25 mouse cellular contexts compared by ENCODE assay signal in genomic region chr5:67279840-67280239, GRCm38 (mm10). TPM values are rescaled to one million over a fixed set of nuclear protein-coding genes. Genes with fewer than 3 reads are reported as not detected.
DNase-seq lines count a peak whose midpoint lies in the region; ATAC-seq lines count a peak whose summit lies in the region.
"Had no signal": no experiment of that assay in that cellular context is flagged by ENCODE, and none has a peak within 500 bp of the region (broad histone marks: within the 10 kb centered on the region; RNA-seq: fewer than 3 reads in every experiment).

No protein-coding gene starts in this region.

- H3K36me3 ChIP-seq in intestine, embryonic 14.5 days (ENCODE audit: control insufficient read depth, insufficient read depth, low read length): peaks cover 36% of the 10 kb centered on the region
- peaks cover 14% of the 10 kb centered on the region; the same call in 1 of the 2 replicates for H3K36me3 ChIP-seq in intestine, embryonic 16.5 days (ENCODE audit: control insufficient read depth, insufficient read depth, low read length)
- peaks cover 59% of the 10 kb centered on the region for H3K36me3 ChIP-seq in liver, embryonic 12.5 days

- no peak overlapping the region for H3K4me3 ChIP-seq in intestine, embryonic 14.5 days (ENCODE audit: low read depth, low read length)
- no peak overlapping the region for H3K4me3 ChIP-seq in intestine, embryonic 16.5 days (ENCODE audit: low read length)
- 0 out of 2 replicates have a peak overlapping the region, but pooled peaks have one; percentile 9 for H3K4me3 ChIP-seq in liver, embryonic 12.5 days
- H3K4me3 ChIP-seq: forebrain, embryonic 15.5 days; heart, adult 2 months; heart, embryonic 15.5 days; hindbrain, embryonic 13.5 days; layer of hippocampus, adult 2 months; lung, embryonic 15.5 days; midbrain, embryonic 15.5 days; myocyte; neural tube, embryonic 13.5 days had no signal

- H3K9me3 ChIP-seq in intestine, embryonic 14.5 days (ENCODE audit: control insufficient read depth, low read length): no peaks in the 10 kb centered on the region
- no peaks in the 10 kb centered on the region for H3K9me3 ChIP-seq in intestine, embryonic 16.5 days (ENCODE audit: control insufficient read depth, low read length)
- no peaks in the 10 kb centered on the region; the same call in 1 of the 2 replicates for H3K9me3 ChIP-seq in liver, embryonic 12.5 days (replicated peaks)
- H3K9me3 ChIP-seq: forebrain, embryonic 15.5 days; heart, embryonic 15.5 days; hindbrain, embryonic 13.5 days; lung, embryonic 15.5 days; midbrain, embryonic 15.5 days; neural tube, embryonic 13.5 days had no signal

- no peak overlapping the region for H3K9ac ChIP-seq in intestine, embryonic 14.5 days (ENCODE audit: low read length)
- no peak overlapping the region for H3K9ac ChIP-seq in intestine, embryonic 16.5 days (ENCODE audit: low read depth, low read length)
- H3K9ac ChIP-seq in liver, embryonic 12.5 days: peak overlapping the region; percentile 19; the same call in 1 of the 2 replicates
- H3K9ac ChIP-seq: forebrain, embryonic 15.5 days; heart, embryonic 15.5 days; hindbrain, embryonic 13.5 days; lung, embryonic 15.5 days; midbrain, embryonic 15.5 days; neural tube, embryonic 13.5 days had no signal

- H3K4me2 ChIP-seq in intestine, embryonic 14.5 days (ENCODE audit: low read length): no peak overlapping the region
- no peak overlapping the region for H3K4me2 ChIP-seq in intestine, embryonic 16.5 days (ENCODE audit: low read depth, low read length)
- H3K4me2 ChIP-seq in liver, embryonic 12.5 days: peak overlapping the region; percentile 40
- H3K4me2 ChIP-seq: forebrain, embryonic 15.5 days; heart, embryonic 15.5 days; hindbrain, embryonic 13.5 days; lung, embryonic 15.5 days; midbrain, embryonic 15.5 days; neural tube, embryonic 13.5 days had no signal

- ATAC-seq in intestine, embryonic 14.5 days (replicated peaks; ENCODE audit: low FRiP score, low TSS enrichment, low read depth): no peak
- no peak for ATAC-seq in intestine, embryonic 16.5 days
- ATAC-seq in liver, embryonic 12.5 days: peak; percentile 86
- ATAC-seq in megakaryocyte progenitor cell, adult 5-6 weeks (replicated peaks; ENCODE audit: poor library complexity): peak; percentile 27
- ATAC-seq: CD4-positive, CD25-positive, alpha-beta regulatory T cell, adult 4 months; forebrain, embryonic 15.5 days; inflammation-experienced regulatory T-cells, adult 6 months; midbrain, embryonic 15.5 days had no signal

- H3K27ac ChIP-seq in intestine, embryonic 14.5 days (ENCODE audit: low read depth): no peak overlapping the region
- no peak overlapping the region for H3K27ac ChIP-seq in intestine, embryonic 16.5 days (ENCODE audit: low read length)
- peak overlapping the region; percentile 94 for H3K27ac ChIP-seq in liver, embryonic 12.5 days
- H3K27ac ChIP-seq: forebrain, embryonic 15.5 days; heart, adult 2 months; heart, embryonic 15.5 days; hindbrain, embryonic 13.5 days; layer of hippocampus, adult 2 months; lung, embryonic 15.5 days; midbrain, embryonic 15.5 days; neural tube, embryonic 13.5 days had no signal

- no peaks in the 10 kb centered on the region for H3K27me3 ChIP-seq in intestine, embryonic 14.5 days (replicated peaks; ENCODE audit: control insufficient read depth, insufficient read depth, low read length)
- no peaks in the 10 kb centered on the region for H3K27me3 ChIP-seq in intestine, embryonic 16.5 days (replicated peaks; ENCODE audit: control insufficient read depth, insufficient read depth, low read length)
- H3K27me3 ChIP-seq in liver, embryonic 12.5 days (replicated peaks): no peaks in the 10 kb centered on the region
- H3K27me3 ChIP-seq: forebrain, embryonic 15.5 days; heart, embryonic 15.5 days; hindbrain, embryonic 13.5 days; lung, embryonic 15.5 days; midbrain, embryonic 15.5 days; neural tube, embryonic 13.5 days had no signal

- WGBS in intestine, embryonic 14.5 days: 95% methylated on average over 4 of the region's 4 CpGs
- 95% methylated on average over 4 of the region's 4 CpGs for WGBS in intestine, embryonic 16.5 days
- 55% methylated on average over 4 of the region's 4 CpGs for WGBS in liver, embryonic 12.5 days (ENCODE audit: insufficient replicate concordance)

- no peaks in the 10 kb centered on the region for H3K4me1 ChIP-seq in intestine, embryonic 14.5 days (replicated peaks; ENCODE audit: control insufficient read depth, insufficient read depth, low read length)
- no peaks in the 10 kb centered on the region for H3K4me1 ChIP-seq in intestine, embryonic 16.5 days (ENCODE audit: control insufficient read depth, insufficient read depth, low read length)
- peaks cover 47% of the 10 kb centered on the region for H3K4me1 ChIP-seq in liver, embryonic 12.5 days
- H3K4me1 ChIP-seq: forebrain, embryonic 15.5 days; heart, embryonic 15.5 days; hindbrain, embryonic 13.5 days; lung, embryonic 15.5 days; midbrain, embryonic 15.5 days; neural tube, embryonic 13.5 days had no signal

- peak; percentile 28 for DNase-seq in intestine, embryonic 14.5 days (ENCODE audit: low spot score)
- peak; percentile 54 for DNase-seq in c-Kit-positive CD71-positive TER-119-positive erythroid progenitor cells, embryonic 14.5 days (ENCODE audit: low spot score)
- DNase-seq in ovary, postnatal 10 days (ENCODE audit: low spot score): no peak
- no peak for DNase-seq in adrenal gland, postnatal 10 days
- DNase-seq: adrenal gland, postnatal 36 days; cerebellum, adult 11-12 months; cerebellum, postnatal 14 days; gastrocnemius, postnatal 10 days; heart, adult 2 months; heart, postnatal 36 days; kidney, postnatal 25 days; lung, postnatal 36 days had no signal

RNA-seq across cellular contexts. Expression of gene Tmem33, which starts 19.5 kb away (rescaled TPM):
- polyA plus RNA-seq in intestine, embryonic 14.5 days (2014; fragmentation: Nextera tagmentation; extraction: Ambion mirVana): 85.9 and 87.8 TPM in 2 replicates
- 127 and 132 TPM in 2 replicates for polyA plus RNA-seq in intestine, embryonic 16.5 days (2015; fragmentation: Nextera tagmentation; extraction: Ambion mirVana)
- 114 and 118 TPM in 2 replicates for polyA plus RNA-seq in liver, embryonic 12.5 days (2016; fragmentation: Nextera tagmentation; extraction: Ambion mirVana)
- 127 and 143 TPM in 2 replicates for total RNA-seq in megakaryocyte progenitor cell, adult 5-6 weeks (2015)
- 47.1 and 57.8 TPM in 2 replicates for total RNA-seq in megakaryocyte progenitor cell, adult 5-6 weeks (2017)
- total RNA-seq in adrenal gland, postnatal 10 days (2021): 10 to 100 TPM; 69.3 to 71.4 TPM

RNA-seq across cellular contexts. Expression of gene Slc30a9, which starts 26.9 kb away (rescaled TPM):
- 98.2 and 106 TPM in 2 replicates for polyA plus RNA-seq in intestine, embryonic 14.5 days (2014; fragmentation: Nextera tagmentation; extraction: Ambion mirVana)
- polyA plus RNA-seq in intestine, embryonic 16.5 days (2015; fragmentation: Nextera tagmentation; extraction: Ambion mirVana): 71.0 and 75.6 TPM in 2 replicates
- 84.6 and 86.4 TPM in 2 replicates for polyA plus RNA-seq in liver, embryonic 12.5 days (2016; fragmentation: Nextera tagmentation; extraction: Ambion mirVana)
- 23.6 and 28.2 TPM in 2 replicates for total RNA-seq in megakaryocyte progenitor cell, adult 5-6 weeks (2015)
- total RNA-seq in megakaryocyte progenitor cell, adult 5-6 weeks (2017): 28.5 and 37.9 TPM in 2 replicates
- 100 to 1,000 TPM; 110 to 120 TPM for total RNA-seq in adrenal gland, postnatal 10 days (2021)

Comparison
In these comparisons a context has a peak if more than half of its experiments do, and no peak if none do; other contexts are left out.
1. ATAC-seq: peak in liver, embryonic 12.5 days (single experiment) and megakaryocyte progenitor cell, adult 5-6 weeks (single experiment); none in intestine, embryonic 14.5 days (single experiment) and intestine, embryonic 16.5 days (single experiment).
2. DNase-seq: peak in intestine, embryonic 14.5 days (single experiment) and c-Kit-positive CD71-positive TER-119-positive erythroid progenitor cells, embryonic 14.5 days (single experiment); none in ovary, postnatal 10 days (single experiment) and adrenal gland, postnatal 10 days (single experiment).